Comparison of ENCODE assay signal across 9 mouse cellular contexts in genomic region chr5:114980122-114980748, GRCm38 (mm10). TPM values are rescaled to one million over a fixed set of nuclear protein-coding genes. Genes with fewer than 3 reads are reported as not detected.
DNase-seq lines count a peak whose midpoint lies in the region; ATAC-seq and TF ChIP-seq lines count a peak whose summit lies in the region.
"Had no signal": no experiment of that assay in that cellular context is flagged by ENCODE, and none has a peak within 500 bp of the region (broad histone marks: within the 10 kb centered on the region; RNA-seq: fewer than 3 reads in every experiment).

No protein-coding gene starts in this region.

- WGBS in heart, adult 2 months = 26% methylated on average over 16 of the region's 16 CpGs
- 23% methylated on average over 16 of the region's 16 CpGs for WGBS in embryonic facial prominence, embryonic 15.5 days
- 43% methylated on average over 16 of the region's 16 CpGs for WGBS in intestine, embryonic 16.5 days
- 25% methylated on average over 16 of the region's 16 CpGs for WGBS in midbrain, embryonic 11.5 days

- no peaks in the 10 kb centered on the region for H3K36me3 ChIP-seq in heart, adult 2 months (ENCODE audit: control insufficient read depth, insufficient read depth, low read length)
- no peaks in the 10 kb centered on the region for H3K36me3 ChIP-seq in embryonic facial prominence, embryonic 15.5 days
- H3K36me3 ChIP-seq in intestine, embryonic 16.5 days (ENCODE audit: control insufficient read depth, insufficient read depth, low read length) = no peaks in the 10 kb centered on the region
- no peaks in the 10 kb centered on the region for H3K36me3 ChIP-seq in midbrain, embryonic 11.5 days (ENCODE audit: control insufficient read depth, insufficient read depth, low read length)

- peak overlapping the region; percentile 92 for H3K4me2 ChIP-seq in embryonic facial prominence, embryonic 15.5 days (replicated peaks)
- H3K4me2 ChIP-seq in intestine, embryonic 16.5 days (ENCODE audit: low read depth, low read length) = peak overlapping the region; percentile 80
- H3K4me2 ChIP-seq in midbrain, embryonic 11.5 days = peak overlapping the region; percentile 76

- H3K9ac ChIP-seq in heart, adult 2 months (ENCODE audit: low read depth, low read length) = peak overlapping the region; percentile 37
- H3K9ac ChIP-seq in embryonic facial prominence, embryonic 15.5 days = peak overlapping the region; percentile 35; the same call in 1 of the 2 replicates
- no peak overlapping the region for H3K9ac ChIP-seq in intestine, embryonic 16.5 days (ENCODE audit: low read depth, low read length)
- H3K9ac ChIP-seq in midbrain, embryonic 11.5 days (ENCODE audit: low read length) = peak overlapping the region; percentile 16; the same call in 1 of the 2 replicates

- peaks cover 2% of the 10 kb centered on the region; the same call in 1 of the 2 replicates for H3K4me1 ChIP-seq in heart, adult 2 months (ENCODE audit: control insufficient read depth, insufficient read depth, low read length)
- peaks cover 19% of the 10 kb centered on the region for H3K4me1 ChIP-seq in embryonic facial prominence, embryonic 15.5 days
- H3K4me1 ChIP-seq in intestine, embryonic 16.5 days (ENCODE audit: control insufficient read depth, insufficient read depth, low read length) = peaks cover 15% of the 10 kb centered on the region; the same call in 1 of the 2 replicates
- peaks cover 3% of the 10 kb centered on the region; the same call in 1 of the 2 replicates for H3K4me1 ChIP-seq in midbrain, embryonic 11.5 days (ENCODE audit: control insufficient read depth, insufficient read depth, low read length)

- TF ChIP-seq EP300 in heart, adult 2 months (IDR thresholded peaks at IDR 0.05; ENCODE audit: insufficient read depth, low read depth, low read length) = 0 out of 2 replicates have a peak, but pooled peaks have one; percentile 1

- 0 out of 2 replicates have a peak, but pooled peaks have one; percentile 25 for ATAC-seq in embryonic facial prominence, embryonic 15.5 days (ENCODE audit: insufficient number of reproducible peaks, low FRiP score, low TSS enrichment, low read depth)
- ATAC-seq in intestine, embryonic 16.5 days = no peak; the same call in 1 of the 2 replicates
- peak; percentile 46 for ATAC-seq in midbrain, embryonic 11.5 days (ENCODE audit: low FRiP score)

- no peak for TF ChIP-seq POLR2A in heart, adult 2 months (IDR thresholded peaks at IDR 0.05; ENCODE audit: insufficient read depth, low read depth, low read length)

- H3K27ac ChIP-seq in heart, adult 2 months = peak overlapping the region; percentile 71
- H3K27ac ChIP-seq in embryonic facial prominence, embryonic 15.5 days (replicated peaks) = peak overlapping the region; percentile 76
- 0 out of 2 replicates have a peak overlapping the region, but pooled peaks have one; percentile 61 for H3K27ac ChIP-seq in intestine, embryonic 16.5 days (ENCODE audit: low read length)
- H3K27ac ChIP-seq in midbrain, embryonic 11.5 days (ENCODE audit: low read depth, low read length) = no peak overlapping the region

- H3K27me3 ChIP-seq in heart, adult 2 months (ENCODE audit: control insufficient read depth, insufficient read depth, low read length) = no peaks in the 10 kb centered on the region
- H3K27me3 ChIP-seq in embryonic facial prominence, embryonic 15.5 days = no peaks in the 10 kb centered on the region
- H3K27me3 ChIP-seq in intestine, embryonic 16.5 days (replicated peaks; ENCODE audit: control insufficient read depth, insufficient read depth, low read length) = no peaks in the 10 kb centered on the region
- no peaks in the 10 kb centered on the region for H3K27me3 ChIP-seq in midbrain, embryonic 11.5 days (ENCODE audit: control insufficient read depth, insufficient read depth, low read length)

- intact Hi-C loops in heart, adult 2 months (cut with DNase I) = no loop called here
- intact Hi-C loops in heart, postnatal 14 days (cut with DNase I) = loop anchor here (10.0 kb wide), 1 partner anchor 465 kb away; no protein-coding TSS in a partner anchor

- peak overlapping the region; percentile 53 for H3K4me3 ChIP-seq in heart, adult 2 months
- H3K4me3 ChIP-seq in embryonic facial prominence, embryonic 15.5 days (replicated peaks) = peak overlapping the region; percentile 46
- peak overlapping the region; percentile 36 for H3K4me3 ChIP-seq in intestine, embryonic 16.5 days (ENCODE audit: low read length)
- peak overlapping the region; percentile 20 for H3K4me3 ChIP-seq in midbrain, embryonic 11.5 days (ENCODE audit: low read depth, low read length)

- TF ChIP-seq CTCF in heart, adult 2 months (IDR thresholded peaks at IDR 0.05) = no peak

- no peaks in the 10 kb centered on the region for H3K79me2 ChIP-seq in heart, adult 2 months (replicated peaks; ENCODE audit: control insufficient read depth, insufficient read depth, low read length)

- no peaks in the 10 kb centered on the region for H3K9me3 ChIP-seq in embryonic facial prominence, embryonic 15.5 days (replicated peaks)
- no peaks in the 10 kb centered on the region for H3K9me3 ChIP-seq in intestine, embryonic 16.5 days (ENCODE audit: control insufficient read depth, low read length)
- no peaks in the 10 kb centered on the region for H3K9me3 ChIP-seq in midbrain, embryonic 11.5 days (ENCODE audit: control insufficient read depth, low read length)

- DNase-seq in heart, adult 2 months = peak; percentile 22 to 40
- DNase-seq in heart, postnatal 14 days = no peak
- DNase-seq in midbrain, embryonic 11.5 days (ENCODE audit: low spot score, missing footprints) = peak; percentile 62
- no peak for DNase-seq in right cerebral cortex, adult 18-20 months
- DNase-seq in right cerebral cortex, postnatal 4 days = no peak
- DNase-seq in left cerebral cortex, adult 18-20 months (ENCODE audit: low spot score in 2 of 2) = no peak

RNA-seq across cellular contexts. Expression of gene Hnf1a, which starts 9.3 kb away (rescaled TPM):
- not detected for total RNA-seq in heart, adult 2 months (2021)
- not detected in 2 replicates for polyA plus RNA-seq in heart, adult 2 months (2012; rRNA removed)
- total RNA-seq in heart, postnatal 14 days (2021) = under 1 TPM in 1 of 2 experiments, not detected in 1; 0.10 TPM
- 0.07 TPM in 1 of 2 replicates, not detected in the other for polyA plus RNA-seq in embryonic facial prominence, embryonic 15.5 days (2015; fragmentation: Nextera tagmentation; extraction: Ambion mirVana)
- polyA plus RNA-seq in intestine, embryonic 16.5 days (2015; fragmentation: Nextera tagmentation; extraction: Ambion mirVana) = 16.1 and 21.7 TPM in 2 replicates
- polyA plus RNA-seq in midbrain, embryonic 11.5 days (2014; fragmentation: Nextera tagmentation; extraction: Ambion mirVana) = not detected in 2 replicates
- total RNA-seq in left cerebral cortex, adult 18-20 months (2021) = not detected
- total RNA-seq: hematopoietic stem cell, adult 5-6 weeks had no signal

RNA-seq across cellular contexts. Expression of gene Sppl3, which starts 30.7 kb away (rescaled TPM):
- 10 to 100 TPM; 32.0 to 32.2 TPM for total RNA-seq in heart, adult 2 months (2021)
- 40.8 and 47.9 TPM in 2 replicates for polyA plus RNA-seq in heart, adult 2 months (2012; rRNA removed)
- 10 to 100 TPM; 40.6 to 42.5 TPM for total RNA-seq in heart, postnatal 14 days (2021)
- polyA plus RNA-seq in embryonic facial prominence, embryonic 15.5 days (2015; fragmentation: Nextera tagmentation; extraction: Ambion mirVana) = 20.9 and 24.9 TPM in 2 replicates
- polyA plus RNA-seq in intestine, embryonic 16.5 days (2015; fragmentation: Nextera tagmentation; extraction: Ambion mirVana) = 8.1 and 8.6 TPM in 2 replicates
- 21.7 and 23.6 TPM in 2 replicates for polyA plus RNA-seq in midbrain, embryonic 11.5 days (2014; fragmentation: Nextera tagmentation; extraction: Ambion mirVana)
- 10 to 100 TPM; 84.8 to 85.4 TPM for total RNA-seq in left cerebral cortex, adult 18-20 months (2021)

RNA-seq across cellular contexts. Expression of gene 2210016L21Rik, which starts 38.3 kb away (rescaled TPM):
- 10 to 100 TPM; 25.3 to 31.7 TPM for total RNA-seq in heart, adult 2 months (2021)
- 10.2 and 12.5 TPM in 2 replicates for polyA plus RNA-seq in heart, adult 2 months (2012; rRNA removed)
- total RNA-seq in heart, postnatal 14 days (2021) = 10 to 100 TPM; 28.6 to 31.2 TPM
- 61.8 and 69.0 TPM in 2 replicates for polyA plus RNA-seq in embryonic facial prominence, embryonic 15.5 days (2015; fragmentation: Nextera tagmentation; extraction: Ambion mirVana)
- polyA plus RNA-seq in intestine, embryonic 16.5 days (2015; fragmentation: Nextera tagmentation; extraction: Ambion mirVana) = 49.1 and 53.3 TPM in 2 replicates
- polyA plus RNA-seq in midbrain, embryonic 11.5 days (2014; fragmentation: Nextera tagmentation; extraction: Ambion mirVana) = 43.5 and 46.3 TPM in 2 replicates
- 100 to 1,000 TPM; 207 to 236 TPM for total RNA-seq in left cerebral cortex, adult 18-20 months (2021)

RNA-seq across cellular contexts. Expression of gene Oasl1, which starts 57.2 kb away (rescaled TPM):
- 1 to 10 TPM in 1 of 2 experiments, under 1 TPM in 1; 0.91 to 1.0 TPM for total RNA-seq in heart, adult 2 months (2021)
- polyA plus RNA-seq in heart, adult 2 months (2012; rRNA removed) = 1.5 and 2.0 TPM in 2 replicates
- under 1 TPM in 1 of 2 experiments, not detected in 1; 0.83 TPM for total RNA-seq in heart, postnatal 14 days (2021)
- polyA plus RNA-seq in embryonic facial prominence, embryonic 15.5 days (2015; fragmentation: Nextera tagmentation; extraction: Ambion mirVana) = 0.45 and 0.89 TPM in 2 replicates
- 1.3 and 2.1 TPM in 2 replicates for polyA plus RNA-seq in intestine, embryonic 16.5 days (2015; fragmentation: Nextera tagmentation; extraction: Ambion mirVana)
- not detected in 2 replicates for polyA plus RNA-seq in midbrain, embryonic 11.5 days (2014; fragmentation: Nextera tagmentation; extraction: Ambion mirVana)
- total RNA-seq in left cerebral cortex, adult 18-20 months (2021) = under 1 TPM; 0.21 to 0.35 TPM

Comparison
In these comparisons a context has a peak if more than half of its experiments do, and no peak if none do; other contexts are left out.
1. DNase-seq: peak in heart, adult 2 months (2 of 2) and midbrain, embryonic 11.5 days (single experiment); none in heart, postnatal 14 days (0 of 2), right cerebral cortex, adult 18-20 months (single experiment), right cerebral cortex, postnatal 4 days (single experiment) and left cerebral cortex, adult 18-20 months (0 of 2).
2. RNA of gene Hnf1a, which starts 9.3 kb away (polyA plus RNA-seq): 16.1 to 21.7 TPM in intestine, embryonic 16.5 days; 0.07 TPM in embryonic facial prominence, embryonic 15.5 days, not detected in midbrain, embryonic 11.5 days and not detected in heart, adult 2 months; every median in the first group is over 10 times any median in the second.
3. Peak in every context shown above with its lines, with median percentiles within 50 percentile points of each other: H3K4me3 ChIP-seq and H3K4me2 ChIP-seq.